Mouse (Mus musculus) MEL (cell line): Measurements from ENCODE around the gene Mocs1.

Source experiments
- CHD2 ChIP-seq: IDR thresholded peaks from 2 replicates; pipeline ENCODE4 v1.6.1; 2011; ENCODE audit warnings: low read length, improper control_type of control experiment
- CTCF ChIP-seq, 3 experiments: IDR thresholded peaks in 2 of 3; conservative IDR thresholded peaks in 1 of 3; 2 replicates each; pipeline ENCODE4 v1.5.1; 2011 to 2012; ENCODE audit warnings: low read length in 3 of 3, low read depth in 2 of 3, mild to moderate bottlenecking in 2 of 3, improper control_type of control experiment in 1 of 3, inconsistent platforms in 1 of 3, mixed read lengths in 1 of 3, moderate library complexity in 1 of 3; ENCODE audit not compliant: control insufficient read depth in 1 of 3, insufficient read depth in 1 of 3, poor library complexity in 1 of 3, severe bottlenecking in 1 of 3
- MAFK ChIP-seq: IDR thresholded peaks from 2 replicates; pipeline ENCODE4 v1.6.1; 2011; ENCODE audit warnings: low read depth, mild to moderate bottlenecking, low read length, improper control_type of control experiment, borderline replicate concordance
- POLR2AphosphoS5 ChIP-seq: IDR thresholded peaks from 2 replicates; pipeline ENCODE4 v1.6.1; 2012; ENCODE audit warnings: low read depth, borderline replicate concordance, mild to moderate bottlenecking, inconsistent platforms, low read length, moderate library complexity, mixed read lengths
- TCF12 ChIP-seq: IDR thresholded peaks from 2 replicates; pipeline ENCODE4 v1.6.1; 2014; ENCODE audit warnings: low read depth, mild to moderate bottlenecking, inconsistent platforms, low read length, improper control_type of control experiment, moderate library complexity

GRCm38 (mm10) chr17:49458386-49458785, 30.2 kb downstream of the Mocs1 start:
- TF ChIP-seq CTCF (IDR thresholded peaks at IDR 0.05 in 2 of 3, conservative IDR thresholded peaks at IDR 0.05 in 1 of 3; ENCODE audit: control insufficient read depth in 1 of 3, insufficient read depth in 1 of 3, low read depth in 2 of 3, low read length in 3 of 3, poor library complexity in 1 of 3, severe bottlenecking in 1 of 3) (no peak), MAFK (no peak), TCF12 (no peak), CHD2 (no peak), POLR2AphosphoS5 (no peak)
